Mouse (Mus musculus) natural killer cell, adult 2 months (primary cell): Measurements from ENCODE around the gene Csf1.

Source experiments
- DNase-seq, 2 experiments: peaks; one replicate each; pipeline ENCODE4 v3.0.0; 2022; ENCODE audit warnings: low spot score in 2 of 2

Csf1 gene

DNA sequence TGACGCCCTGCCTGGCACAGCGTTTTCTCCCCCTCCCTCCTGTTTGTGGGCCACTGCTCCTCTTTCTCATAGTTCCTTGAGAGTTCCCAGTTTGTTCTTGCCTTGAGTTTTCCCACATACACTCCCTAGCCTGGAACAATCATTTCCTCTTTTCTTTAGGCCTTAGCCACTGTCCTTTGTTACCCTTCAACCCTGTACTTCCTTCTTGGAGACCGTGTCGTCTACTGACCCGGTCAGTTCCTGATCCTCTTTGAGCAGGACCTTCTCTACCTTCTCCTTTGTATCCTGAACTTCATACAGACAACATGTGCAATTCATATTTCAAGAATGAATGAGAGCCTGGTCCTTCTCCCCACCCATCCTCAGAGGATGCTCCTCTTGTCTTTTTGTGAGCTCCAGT is 21.0 kb upstream of the Csf1 start:
- DNase-seq: no peak

DNA sequence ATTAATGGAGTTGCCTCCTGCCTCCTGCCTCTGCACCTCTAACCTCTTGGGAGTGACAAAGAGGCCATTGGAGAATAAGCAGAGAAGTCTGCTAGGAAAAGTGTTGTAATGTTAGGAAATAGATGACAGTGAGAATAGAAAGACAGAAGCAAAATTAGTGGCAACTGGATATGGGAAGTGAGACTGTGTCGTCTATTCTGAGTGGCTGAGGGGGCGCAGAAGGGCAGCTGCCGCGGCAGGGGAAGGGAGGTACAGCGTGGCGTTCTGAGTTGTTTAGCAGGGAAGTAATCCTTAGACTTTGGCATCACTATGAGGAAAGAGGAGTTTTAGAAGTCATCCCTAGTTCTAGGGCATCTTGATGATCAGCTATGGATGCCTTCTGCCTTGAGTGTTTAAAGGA is 17.7 kb upstream of the Csf1 start:
- no peak for DNase-seq

- DNase-seq: no peak
These were observed 16.0 kb upstream of the Csf1 start for GRCm38 (mm10) chr3:107776295-107776694.

- no peak for DNase-seq
These were observed 15.5 kb upstream of the Csf1 start for GRCm38 (mm10) chr3:107775736-107776135.

- DNase-seq: no peak
These were observed 14.8 kb upstream of the Csf1 start for GRCm38 (mm10) chr3:107775056-107775455.

DNA sequence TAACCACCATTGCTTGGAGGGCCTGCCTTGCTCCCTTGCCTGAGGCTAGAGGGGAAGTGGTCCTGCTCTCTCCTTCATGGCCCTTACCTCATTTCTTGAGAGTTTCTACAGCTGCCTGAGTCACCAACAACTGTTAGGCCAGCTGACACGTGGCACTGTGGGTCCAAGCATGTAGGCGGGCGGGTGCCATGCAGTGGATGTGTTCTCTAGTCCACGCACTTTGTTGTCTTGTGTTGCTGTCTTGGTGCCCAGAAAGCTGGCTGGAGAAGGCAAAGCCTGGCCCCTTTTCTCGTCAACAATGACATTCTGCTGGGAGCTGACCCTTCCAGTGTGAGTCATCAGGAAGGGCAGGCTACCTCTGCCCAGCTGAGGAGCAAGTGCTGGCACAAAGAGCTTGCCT is 12.6 kb upstream of the Csf1 start:
- no peak for DNase-seq

GRCm38 (mm10) chr3:107769692-107770091 is 9.4 kb upstream of the Csf1 start:
- DNase-seq: no peak

DNA sequence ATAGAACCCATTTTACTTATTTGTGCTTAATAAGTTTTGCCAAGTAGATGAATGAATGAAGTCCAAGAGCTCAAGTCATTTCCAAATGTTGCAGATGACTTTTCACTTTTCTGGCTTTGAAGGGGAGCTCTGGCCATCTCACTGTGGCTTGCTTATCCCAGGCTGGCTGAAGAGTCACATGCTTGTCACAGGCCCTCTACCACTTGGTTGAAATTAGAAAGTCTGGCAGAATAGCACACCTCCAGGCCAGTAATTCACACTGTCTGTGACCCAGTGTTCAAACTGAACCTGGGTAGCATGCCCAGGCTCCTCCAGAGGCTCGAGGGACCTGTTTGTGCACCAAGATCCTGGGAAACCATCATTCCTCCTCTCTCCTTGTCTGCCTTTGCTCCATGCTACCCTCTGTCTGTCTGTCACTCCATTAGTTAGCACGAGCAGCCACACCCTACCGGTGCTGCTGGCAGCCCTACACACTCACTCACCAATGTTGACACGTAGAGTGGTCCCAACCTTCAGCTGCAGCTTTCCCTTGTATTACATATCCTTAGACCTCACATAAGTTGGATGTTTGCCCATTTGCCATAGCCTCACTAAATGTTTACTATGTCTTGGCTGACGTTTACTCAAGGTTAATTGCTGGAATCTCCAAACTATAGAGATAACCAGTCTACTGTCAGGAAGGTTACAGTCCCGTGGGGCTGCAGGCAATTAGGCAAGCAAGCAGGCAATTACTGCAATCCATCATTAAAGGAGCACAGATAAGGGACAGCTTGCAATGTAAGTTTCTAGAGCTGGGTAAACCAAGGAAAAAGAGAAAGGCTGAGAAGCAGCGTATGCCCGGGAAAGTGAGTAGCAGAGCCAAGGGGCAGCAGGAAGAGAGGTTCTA is 8.1 kb upstream of the Csf1 start:
- DNase-seq: no peak

- no peak for DNase-seq
These were observed 6.5 kb upstream of the Csf1 start for GRCm38 (mm10) chr3:107766804-107767203.

- no peak for DNase-seq
These were observed 5.7 kb upstream of the Csf1 start for GRCm38 (mm10) chr3:107765979-107766378.

DNA sequence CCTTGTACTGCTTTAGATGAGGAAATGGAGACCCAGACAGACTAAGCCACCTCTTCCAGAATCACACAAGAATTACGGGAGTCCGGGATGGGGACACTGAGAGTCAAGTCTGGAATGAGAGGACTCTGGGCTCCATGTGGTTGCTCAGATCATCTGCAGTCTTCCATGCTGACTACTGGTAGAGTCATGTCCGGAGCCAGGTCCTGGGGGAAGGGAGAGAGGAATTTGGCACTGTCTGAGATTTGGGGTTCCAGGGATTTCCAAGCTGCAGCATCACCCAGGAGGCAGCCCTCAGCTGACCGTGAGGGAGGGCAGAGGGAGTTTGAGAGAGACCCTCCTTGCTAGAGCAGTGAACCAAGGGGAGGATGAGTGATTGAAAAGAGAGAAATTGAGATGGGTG is 3.3 kb upstream of the Csf1 start:
- no peak for DNase-seq

DNA sequence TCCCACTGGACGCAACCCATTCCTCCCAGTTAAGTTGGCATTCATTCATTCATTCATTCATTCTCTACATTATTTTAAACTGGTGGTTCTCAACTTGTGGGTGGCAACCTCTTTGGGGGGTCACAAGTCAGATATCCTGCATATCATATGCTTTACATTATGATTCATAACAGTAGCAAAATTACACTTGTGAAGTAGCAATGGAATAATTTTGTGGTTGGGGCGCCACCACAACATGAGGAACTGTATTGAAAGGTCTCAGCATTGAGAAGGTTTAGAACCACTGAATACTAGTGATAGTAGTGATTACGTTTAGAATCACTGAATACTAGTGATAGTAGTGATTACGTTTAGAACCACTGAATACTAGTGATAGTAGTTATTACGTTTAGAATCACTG is 1.2 kb upstream of the Csf1 start:
- DNase-seq: no peak

- DNase-seq: no peak
These were observed 502 bp upstream of the Csf1 start for GRCm38 (mm10) chr3:107760771-107761170.

DNA sequence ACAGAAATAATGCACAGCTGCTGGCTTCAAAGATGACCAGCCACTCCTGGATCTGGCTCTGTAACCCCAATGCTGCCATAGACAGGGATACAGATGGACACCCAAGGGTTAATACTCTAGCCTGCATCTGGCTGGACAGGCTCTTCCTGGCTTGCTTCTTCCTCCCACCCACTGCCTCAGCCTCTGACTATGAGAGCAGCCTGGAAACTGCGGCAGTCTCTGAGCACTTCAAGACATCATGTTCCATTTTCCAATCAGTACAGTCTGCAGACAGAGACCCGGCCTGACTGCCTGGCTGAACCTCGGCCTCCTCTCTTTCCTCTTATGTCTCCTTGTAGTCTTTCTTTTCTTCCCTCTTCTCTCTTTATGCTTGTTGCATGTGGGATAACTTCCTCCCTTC is 1.6 kb downstream of the Csf1 start:
- no peak for DNase-seq

GRCm38 (mm10) chr3:107758176-107758575 is 2.1 kb downstream of the Csf1 start:
- DNase-seq: no peak

GRCm38 (mm10) chr3:107757365-107758129 is 2.7 kb downstream of the Csf1 start:
- no peak for DNase-seq

DNA sequence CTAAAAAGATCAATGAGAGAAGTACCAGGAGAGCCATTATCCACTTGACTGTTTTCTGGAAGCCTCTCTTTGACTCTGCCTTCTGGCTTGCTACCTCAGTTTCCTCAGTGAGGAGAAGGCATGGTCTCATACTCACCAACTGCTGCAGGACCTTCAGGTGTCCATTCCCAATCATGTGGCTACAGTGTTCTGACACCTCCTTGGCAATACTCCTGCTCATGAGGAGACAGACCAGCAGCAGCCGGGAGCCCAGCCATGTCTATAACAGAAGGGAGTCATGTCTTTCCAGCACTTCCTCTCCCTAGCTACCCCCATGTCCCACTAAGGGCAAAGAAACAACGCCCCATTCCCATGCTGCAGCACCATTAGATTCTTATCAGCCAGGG is 3.8 kb downstream of the Csf1 start:
- no peak for DNase-seq

GRCm38 (mm10) chr3:107755702-107756480 is 4.4 kb downstream of the Csf1 start:
- no peak for DNase-seq

DNA sequence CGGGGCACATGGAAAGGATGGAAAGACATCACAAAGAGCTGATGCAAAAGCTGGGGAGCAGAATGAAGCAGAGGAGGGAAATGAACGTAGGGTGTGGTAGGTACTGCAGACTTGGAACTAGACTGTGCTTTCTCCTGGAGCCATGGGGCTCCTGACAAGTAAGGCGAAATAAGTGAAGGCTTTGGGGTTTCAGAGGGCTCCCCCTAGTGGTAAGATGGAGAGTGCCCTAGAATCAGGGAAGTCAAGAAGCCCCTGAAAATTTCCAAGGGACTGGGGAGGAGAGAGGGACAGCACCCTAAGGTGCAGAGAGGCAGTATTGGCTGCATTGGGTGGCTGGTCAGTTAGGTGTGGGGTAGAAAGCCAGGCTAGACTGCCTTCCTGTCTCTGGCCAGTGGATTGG is 5.6 kb downstream of the Csf1 start:
- peak; percentile 26 to 58 for DNase-seq

DNA sequence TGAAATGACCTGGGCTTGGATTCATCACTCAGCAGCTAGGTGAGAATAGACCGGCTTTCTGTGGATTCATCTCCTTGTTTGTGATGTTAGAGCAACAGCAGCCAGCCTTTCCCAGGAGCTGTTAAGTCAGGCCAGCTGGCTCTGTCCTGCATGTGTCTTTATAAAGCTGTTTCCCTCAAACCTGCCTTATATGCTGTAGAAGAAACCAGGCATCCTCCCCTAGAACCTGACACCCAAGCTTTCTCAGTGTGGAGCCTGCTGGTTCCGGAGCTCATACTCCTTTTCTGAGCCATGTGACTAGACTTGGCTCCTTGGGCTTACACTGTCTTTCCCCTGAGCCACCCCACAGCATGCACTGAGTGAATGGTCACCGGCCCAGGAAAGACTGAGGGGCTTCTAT is 8.7 kb downstream of the Csf1 start:
- DNase-seq: no peak

- DNase-seq: no peak
These were observed 9.3 kb downstream of the Csf1 start for GRCm38 (mm10) chr3:107750775-107751540.

DNA sequence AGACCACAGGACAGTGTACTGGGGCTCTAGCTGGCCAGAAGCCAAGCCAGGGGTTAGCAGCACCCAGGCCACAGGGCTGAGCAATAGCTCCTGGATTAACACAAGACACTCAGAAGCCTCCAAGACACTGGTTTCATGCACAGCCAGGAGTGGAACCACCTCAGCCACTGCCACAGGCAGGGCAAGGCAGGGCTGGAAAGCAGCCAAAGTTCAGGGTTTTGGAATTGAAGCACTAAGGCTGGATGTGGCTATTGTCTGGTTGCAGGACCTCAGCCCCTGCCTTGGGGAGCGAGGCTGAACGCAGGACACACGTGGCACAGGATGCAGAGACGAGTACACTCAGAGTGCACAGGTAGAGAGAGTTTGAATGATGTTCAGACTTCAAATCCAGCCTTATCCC is 10.8 kb downstream of the Csf1 start:
- no peak for DNase-seq
